Mouse (Mus musculus) midbrain, embryonic 12.5 days (tissue): Measurements from ENCODE around the gene Hist1h1d. TPM values are rescaled to one million over a fixed set of nuclear protein-coding genes. Genes with fewer than 3 reads are reported as not detected.
"Not testable (repeated sequence)": the region's sequence is repeated elsewhere in the genome, so short reads cannot be mapped to it uniquely, and the experiment has no call there.

ENCODE experiments used
- ATAC-seq: fragments of 200-750 bp; cut with Nextera tagmentation; 2 replicates; pipeline ENCODE4 v1.8.0; 2017; ENCODE audit warnings: low read depth, moderate TSS enrichment, moderate library complexity; ENCODE audit not compliant: low FRiP score
- H3K27ac ChIP-seq: fragments of 300-500 bp; sonication (generic); replicated peaks from 2 replicates; pipeline ENCODE4 v1.5.1; 2016; ENCODE audit warnings: mild to moderate bottlenecking
- H3K27me3 ChIP-seq: fragments of 300-500 bp; sonication (generic); 2 replicates; pipeline ENCODE4 v1.6.1; 2016; ENCODE audit warnings: mild to moderate bottlenecking
- H3K36me3 ChIP-seq: fragments of 300-500 bp; sonication (generic); 2 replicates; pipeline ENCODE4 v1.6.1; 2016
- H3K4me1 ChIP-seq: fragments of 300-500 bp; sonication (generic); 2 replicates; pipeline ENCODE4 v1.6.1; 2016
- H3K4me2 ChIP-seq: fragments of 300-500 bp; sonication (generic); replicated peaks from 2 replicates; pipeline ENCODE4 v1.6.1; 2016; ENCODE audit warnings: mild to moderate bottlenecking, moderate library complexity
- H3K4me3 ChIP-seq: fragments of 300-500 bp; sonication (generic); 2 replicates; pipeline ENCODE4 v1.5.1; 2016; ENCODE audit warnings: mild to moderate bottlenecking
- H3K9ac ChIP-seq: fragments of 300-500 bp; sonication (generic); replicated peaks from 2 replicates; pipeline ENCODE4 v1.6.1; 2016; ENCODE audit warnings: mild to moderate bottlenecking, moderate library complexity
- H3K9me3 ChIP-seq: fragments of 300-500 bp; sonication (generic); 2 replicates; pipeline ENCODE4 v1.6.1; 2016; ENCODE audit warnings: mild to moderate bottlenecking
- WGBS: fragments of 180-500 bp; shearing (Covaris S2); methylation state at CpG from one replicate; pipeline ENCODE4 v1.1.7; 2016; 5-methylcytosine and 5-hydroxymethylcytosine counted together
- polyA plus RNA-seq: library from polyadenylated mRNA; unstranded; fragments of >200 nt; fragmentation: Nextera tagmentation; extraction: Ambion mirVana; gene quantifications from 2 replicates; pipeline ENCODE4 v1.2.1, GENCODE M21; 2016

The Hist1h1d gene
- polyA plus RNA-seq, 1 experiment from 2014 or later, result 0.45 TPM

DNA sequence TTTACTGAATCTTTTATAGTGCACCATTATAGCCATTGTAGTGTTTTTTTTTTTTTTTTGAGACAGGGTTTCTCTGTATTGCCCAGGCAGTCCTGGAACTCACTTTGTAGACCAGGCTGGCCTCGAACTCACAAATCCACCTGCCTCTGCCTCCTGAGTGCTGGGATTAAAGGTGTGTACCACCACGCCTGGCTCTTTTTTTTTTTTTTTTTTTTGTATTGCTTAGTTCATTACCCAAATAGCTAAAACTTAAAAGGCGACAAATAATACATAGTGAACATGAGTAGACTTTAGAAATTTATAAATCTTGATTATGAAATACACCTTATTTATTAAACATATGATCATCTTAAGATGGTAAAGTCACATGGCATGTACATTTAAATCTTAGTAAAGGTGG lies 11.6 kb upstream of the Hist1h1d start:
- H3K4me1 ChIP-seq, result peaks cover 15% of the 10 kb centered on the region
- H3K4me2 ChIP-seq, result no peak overlapping the region
- no peak overlapping the region for H3K27ac ChIP-seq
- 84% methylated on average over 3 of the region's 3 CpGs for WGBS
- no peak overlapping the region for H3K9ac ChIP-seq
- H3K9me3 ChIP-seq, result no peaks in the 10 kb centered on the region
- no peaks in the 10 kb centered on the region for H3K36me3 ChIP-seq
- no peaks in the 10 kb centered on the region for H3K27me3 ChIP-seq
- no peak for ATAC-seq
- H3K4me3 ChIP-seq, result no peak overlapping the region

- ATAC-seq, H3K36me3 ChIP-seq, H3K9me3 ChIP-seq, H3K27me3 ChIP-seq, H3K4me1 ChIP-seq: not testable (repeated sequence)
- peak overlapping the region; percentile 63 for H3K4me2 ChIP-seq
- H3K9ac ChIP-seq, result peak overlapping the region; percentile 54
- peak overlapping the region; percentile 47 for H3K4me3 ChIP-seq
- WGBS, result 2% methylated on average over 3 of the region's 3 CpGs
- H3K27ac ChIP-seq, result peak overlapping the region; percentile 92
Measured at GRCm38 (mm10) chr13:23542225-23542980, 10.7 kb upstream of the Hist1h1d start.

- H3K27ac ChIP-seq, result peak within 1 kb of the TSS; percentile 92
- H3K4me2 ChIP-seq, result peak within 1 kb of the TSS; percentile 63
- peak; percentile 88 for ATAC-seq
- not testable (repeated sequence) for H3K36me3 ChIP-seq, H3K27me3 ChIP-seq, H3K4me1 ChIP-seq, H3K9me3 ChIP-seq
- H3K4me3 ChIP-seq, result peak within 1 kb of the TSS; percentile 51
- under 1% methylated on average over 29 of the region's 42 CpGs for WGBS
- peak within 1 kb of the TSS; percentile 54 for H3K9ac ChIP-seq
Measured at GRCm38 (mm10) chr13:23542999-23543607, 10.0 kb upstream of the Hist1h1d start, which contains the start of gene Hist1h2bh. Gene Hist1h2bh (minus strand): TSS chr13:23543392.

DNA sequence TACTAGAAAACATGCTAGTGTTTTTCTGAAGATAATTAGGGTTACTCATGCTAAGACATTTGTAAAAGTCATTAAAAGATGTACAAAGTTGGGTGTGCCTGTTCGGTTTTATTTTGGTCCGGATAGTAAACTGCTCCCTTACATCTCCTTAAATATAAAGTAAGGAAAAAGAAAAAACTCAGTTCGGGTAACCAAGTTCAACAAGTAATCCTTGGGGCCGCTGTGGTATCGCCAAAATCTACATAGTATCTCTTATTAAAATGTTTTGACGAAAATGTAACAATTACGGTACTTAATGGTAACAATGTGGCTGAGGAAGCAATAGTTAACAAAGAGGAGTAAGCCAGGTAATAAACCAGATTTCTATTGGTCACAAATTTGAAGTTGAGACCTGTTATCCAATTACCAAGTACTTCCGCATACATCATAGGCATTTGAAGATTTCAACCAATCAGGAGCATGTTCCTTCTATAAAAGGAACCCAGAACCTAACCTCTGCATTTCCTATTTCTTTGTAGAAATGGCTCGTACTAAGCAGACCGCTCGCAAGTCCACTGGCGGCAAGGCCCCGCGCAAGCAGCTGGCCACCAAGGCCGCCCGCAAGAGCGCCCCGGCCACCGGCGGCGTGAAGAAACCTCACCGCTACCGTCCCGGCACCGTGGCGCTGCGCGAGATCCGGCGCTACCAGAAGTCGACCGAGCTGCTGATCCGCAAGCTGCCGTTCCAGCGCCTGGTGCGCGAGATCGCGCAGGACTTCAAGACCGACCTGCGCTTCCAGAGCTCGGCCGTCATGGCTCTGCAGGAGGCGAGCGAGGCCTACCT lies 8.9 kb upstream of the Hist1h1d start, which contains the start of gene Hist1h3f:
TSS of gene Hist1h3f (plus strand) at position 88 of the 822 bp plus-strand sequence.
- Histone ChIP-seq H3K9me3 (no peaks in the 10 kb centered on the region), H3K4me1 (peaks cover 6% of the 10 kb centered on the region), H3K27me3 (no peaks in the 10 kb centered on the region), H3K9ac (peak within 1 kb of the TSS; percentile 59), H3K27ac (peak within 1 kb of the TSS; percentile 92), H3K36me3 (no peaks in the 10 kb centered on the region), H3K4me2 (peak within 1 kb of the TSS; percentile 63), H3K4me3 (peak within 1 kb of the TSS; percentile 51)
- peak; percentile 94 for ATAC-seq
- WGBS, result 1% methylated on average over 24 of the region's 45 CpGs

- H3K9me3 ChIP-seq, H3K4me1 ChIP-seq, H3K36me3 ChIP-seq, ATAC-seq, H3K27me3 ChIP-seq: not testable (repeated sequence)
- H3K9ac ChIP-seq, result peak overlapping the region; percentile 59
- peak overlapping the region; percentile 92 for H3K27ac ChIP-seq
- H3K4me3 ChIP-seq, result peak overlapping the region; percentile 51
- 0% methylated on average over 11 of the region's 14 CpGs for WGBS
- peak overlapping the region; percentile 63 for H3K4me2 ChIP-seq
Measured at GRCm38 (mm10) chr13:23544787-23545120, 8.3 kb upstream of the Hist1h1d start.

- H3K27me3 ChIP-seq, result no peaks in the 10 kb centered on the region
- peak overlapping the region; percentile 56; the same call in 1 of the 2 replicates for H3K27ac ChIP-seq
- 82% methylated on average over 5 of the region's 5 CpGs for WGBS
- no peaks in the 10 kb centered on the region for H3K9me3 ChIP-seq
- H3K4me1 ChIP-seq, result peaks cover 9% of the 10 kb centered on the region
- H3K9ac ChIP-seq, result no peak overlapping the region
- H3K4me3 ChIP-seq, result no peak overlapping the region
- no peak overlapping the region for H3K4me2 ChIP-seq
- no peak for ATAC-seq
- H3K36me3 ChIP-seq, result no peaks in the 10 kb centered on the region
Measured at GRCm38 (mm10) chr13:23546694-23547093, 6.4 kb upstream of the Hist1h1d start.

DNA sequence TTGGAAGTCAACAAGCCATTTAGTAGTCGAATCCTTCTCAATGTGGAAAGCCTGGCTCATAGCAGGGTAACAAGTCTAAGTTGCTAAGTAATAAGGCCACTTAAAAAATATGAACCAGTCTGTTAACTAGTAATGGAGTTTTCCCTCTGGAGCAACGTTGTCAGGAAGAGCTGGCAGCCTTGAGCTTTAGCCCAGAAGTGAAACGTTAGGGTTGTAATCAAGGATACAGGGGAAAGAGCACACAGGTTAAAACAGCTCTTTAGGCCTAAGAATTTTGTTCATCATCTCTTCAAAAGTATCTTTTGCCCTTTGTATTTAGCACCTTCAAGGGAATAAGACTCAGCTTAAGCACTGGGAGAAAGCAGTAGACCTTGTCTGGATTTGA lies 2.3 kb upstream of the Hist1h1d start:
- Histone ChIP-seq H3K27me3 (no peaks in the 10 kb centered on the region), H3K4me2 (peak overlapping the region; percentile 58), H3K9ac (peak overlapping the region; percentile 53), H3K4me1 (peaks cover 17% of the 10 kb centered on the region; the same call in 1 of the 2 replicates), H3K27ac (peak overlapping the region; percentile 89), H3K4me3 (peak overlapping the region; percentile 45), H3K36me3 (no peaks in the 10 kb centered on the region), H3K9me3 (no peaks in the 10 kb centered on the region)
- no peak for ATAC-seq
- WGBS, result 9% methylated on average over 3 of the region's 3 CpGs

DNA sequence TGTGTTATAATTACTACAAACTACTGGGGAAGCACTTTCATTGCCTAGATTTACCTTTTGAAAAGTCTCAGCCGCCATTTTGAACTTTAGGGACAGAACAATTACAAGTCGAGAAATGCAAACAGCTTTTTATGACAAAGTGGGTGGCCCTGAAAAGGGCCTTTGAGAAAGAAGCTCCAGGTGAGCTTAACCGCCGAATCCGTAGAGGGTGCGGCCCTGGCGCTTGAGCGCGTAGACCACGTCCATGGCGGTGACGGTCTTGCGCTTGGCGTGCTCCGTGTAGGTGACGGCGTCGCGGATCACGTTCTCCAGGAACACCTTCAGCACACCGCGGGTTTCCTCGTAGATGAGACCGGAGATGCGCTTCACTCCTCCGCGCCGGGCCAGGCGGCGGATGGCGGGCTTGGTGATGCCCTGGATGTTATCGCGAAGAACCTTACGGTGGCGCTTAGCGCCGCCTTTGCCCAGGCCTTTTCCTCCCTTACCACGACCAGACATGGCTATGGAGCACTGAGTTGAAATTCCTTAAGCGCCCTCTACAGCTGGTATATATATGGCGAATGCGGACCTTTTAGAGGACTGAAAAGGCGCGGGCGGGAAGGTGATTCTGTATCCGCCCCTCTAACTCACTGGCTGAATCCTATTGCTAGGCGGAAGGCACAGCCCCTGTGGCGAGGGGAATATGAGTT lies 1.8 kb upstream of the Hist1h1d start, which contains the start of gene Hist1h4f:
TSS of gene Hist1h4f (minus strand) at position 503 of the 689 bp plus-strand sequence.
- not testable (repeated sequence) for H3K36me3 ChIP-seq, H3K27me3 ChIP-seq, H3K9me3 ChIP-seq
- peaks cover 17% of the 10 kb centered on the region for H3K4me1 ChIP-seq
- ATAC-seq, result peak; percentile 86
- peak within 1 kb of the TSS; percentile 58 for H3K4me2 ChIP-seq
- peak within 1 kb of the TSS; percentile 89 for H3K27ac ChIP-seq
- H3K4me3 ChIP-seq, result peak within 1 kb of the TSS; percentile 45
- H3K9ac ChIP-seq, result peak within 1 kb of the TSS; percentile 53
- WGBS, result under 1% methylated on average over 47 of the region's 47 CpGs

DNA sequence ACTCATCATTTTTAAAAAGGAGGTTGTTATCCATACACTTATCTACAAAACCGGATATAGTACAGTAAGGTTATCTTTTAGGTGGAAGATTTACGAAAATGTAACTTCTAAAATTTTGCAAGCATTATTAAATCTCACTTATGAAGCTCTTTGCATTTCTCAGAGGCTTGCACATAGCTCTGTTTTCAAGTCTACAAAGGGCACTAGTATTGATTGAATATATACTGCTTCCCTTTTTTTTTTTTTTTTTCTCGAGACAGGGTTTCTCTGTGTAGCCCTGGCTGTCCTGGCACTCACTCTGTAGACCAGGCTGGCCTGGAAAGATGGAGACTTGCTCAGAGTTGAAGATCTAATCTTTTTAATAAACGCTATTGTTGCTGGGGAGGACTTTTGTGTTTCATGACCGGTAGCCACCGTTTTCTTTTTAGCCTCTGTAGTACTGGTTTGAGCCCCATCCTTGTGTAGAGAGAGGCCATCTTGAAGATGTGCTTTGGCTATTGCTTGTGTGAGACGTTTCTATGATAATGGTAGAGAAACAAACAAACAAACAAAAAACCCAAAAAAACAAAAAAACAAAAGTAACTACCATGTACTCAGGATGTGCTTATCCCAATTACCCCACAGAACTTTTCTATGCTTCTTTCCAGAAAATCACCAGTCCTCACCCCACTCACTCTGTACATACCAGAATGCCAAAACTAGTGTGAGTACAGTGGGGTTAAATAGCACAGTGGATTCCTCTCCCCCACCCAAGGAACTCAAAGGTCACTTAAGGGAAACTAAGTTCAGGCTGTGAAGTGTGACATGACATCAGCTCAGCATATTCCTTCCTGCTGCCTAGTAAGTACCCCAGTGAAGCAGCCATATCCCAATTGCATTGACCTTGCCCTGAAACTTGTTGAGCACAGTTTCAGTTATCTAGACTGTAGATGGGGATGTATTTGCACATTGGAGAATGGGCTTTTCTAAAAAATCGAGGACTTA lies 839 bp upstream of the Hist1h1d start:
- H3K4me2 ChIP-seq, result peak overlapping the region; percentile 58
- peaks cover 22% of the 10 kb centered on the region for H3K4me1 ChIP-seq
- ATAC-seq, result no peak
- WGBS, result 51% methylated on average over 8 of the region's 8 CpGs
- H3K36me3 ChIP-seq, result no peaks in the 10 kb centered on the region
- H3K27ac ChIP-seq, result peak overlapping the region; percentile 89
- peak overlapping the region; percentile 45 for H3K4me3 ChIP-seq
- H3K9me3 ChIP-seq, result no peaks in the 10 kb centered on the region
- H3K27me3 ChIP-seq, result no peaks in the 10 kb centered on the region
- H3K9ac ChIP-seq, result no peak overlapping the region; the same call in 1 of the 2 replicates

GRCm38 (mm10) chr13:23554393-23554792 lies 1.3 kb downstream of the Hist1h1d start:
- H3K4me3 ChIP-seq, result peak overlapping the region; percentile 59
- H3K4me1 ChIP-seq, result peaks cover 22% of the 10 kb centered on the region
- no peaks in the 10 kb centered on the region for H3K27me3 ChIP-seq
- peak overlapping the region; percentile 75; the same call in 1 of the 2 replicates for H3K9ac ChIP-seq
- H3K9me3 ChIP-seq, result no peaks in the 10 kb centered on the region
- H3K36me3 ChIP-seq, result no peaks in the 10 kb centered on the region
- H3K27ac ChIP-seq, result peak overlapping the region; percentile 97
- no peak for ATAC-seq
- peak overlapping the region; percentile 98 for H3K4me2 ChIP-seq
- WGBS, result 26% methylated on average over 9 of the region's 9 CpGs
